Mouse (Mus musculus) E14TG2a.4 (cell line): ENCODE measurements around the gene Klhl21.

Experiments
- CTCF ChIP-seq: conservative IDR thresholded peaks from 2 replicates; pipeline ENCODE4 v1.5.1; 2014; ENCODE audit warnings: low read length
- NANOG ChIP-seq: IDR thresholded peaks from 2 replicates; pipeline ENCODE4 v1.6.1; 2014; ENCODE audit warnings: borderline replicate concordance, low read length, mixed read lengths

DNA sequence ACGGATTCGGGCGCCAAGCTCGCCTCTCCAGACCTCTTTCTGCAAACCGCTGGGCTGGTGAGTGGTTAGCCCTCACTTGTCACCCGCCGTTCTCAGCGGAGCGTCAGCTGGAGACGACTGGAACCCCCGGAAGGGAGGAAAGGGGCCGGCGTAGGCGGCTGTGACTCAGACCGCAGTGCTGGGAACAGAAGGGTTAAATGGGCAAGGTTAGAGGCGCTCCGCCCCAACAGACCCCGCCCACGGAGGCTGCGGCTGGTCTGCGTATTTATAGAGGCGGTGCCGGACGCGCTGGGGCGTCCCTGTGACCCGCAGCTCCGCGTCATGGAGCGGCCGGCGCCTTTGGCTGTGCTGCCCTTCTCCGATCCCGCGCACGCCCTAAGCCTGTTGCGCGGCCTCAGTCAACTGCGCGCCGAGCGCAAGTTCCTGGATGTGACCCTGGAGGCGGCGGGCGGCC, at the start of gene Klhl21:
- TF ChIP-seq CTCF (no peak), NANOG (no peak)
